Mouse (Mus musculus) myocyte (in vitro differentiated cells): ENCODE measurements around the gene Crebl2. TPM values are rescaled to one million over a fixed set of nuclear protein-coding genes. Genes with fewer than 3 reads are reported as not detected.

Experiments used
- H3K27me3 ChIP-seq: one replicate; pipeline ENCODE4 v1.6.1; 2011; ENCODE audit not compliant: control insufficient read depth, insufficient read depth, insufficient read length
- H3K36me3 ChIP-seq: one replicate; pipeline ENCODE4 v1.6.1; 2011; ENCODE audit not compliant: control insufficient read depth, insufficient read depth
- H3K4me2 ChIP-seq: one replicate; pipeline ENCODE4 v1.6.1; 2011; ENCODE audit warnings: low read depth, control low read depth
- H3K4me3 ChIP-seq: one replicate; pipeline ENCODE4 v1.5.1; 2011; ENCODE audit warnings: mild to moderate bottlenecking, control low read depth, moderate library complexity
- H3K79me2 ChIP-seq: one replicate; pipeline ENCODE4 v1.6.1; 2011; ENCODE audit not compliant: control insufficient read depth, insufficient read depth
- H3ac ChIP-seq: one replicate; pipeline ENCODE4 v1.6.1; 2011; ENCODE audit not compliant: control insufficient read depth, insufficient read length
- CEBPB ChIP-seq: IDR thresholded peaks from 2 replicates; pipeline ENCODE4 v1.6.1; 2011; ENCODE audit warnings: mild to moderate bottlenecking, moderate library complexity; ENCODE audit not compliant: poor library complexity, insufficient read depth, severe bottlenecking
- E2F4 ChIP-seq: IDR thresholded peaks from one replicate; pipeline ENCODE4 v1.6.1; 2011; ENCODE audit warnings: mild to moderate bottlenecking, control low read depth, moderate library complexity; ENCODE audit not compliant: insufficient read depth
- MAX ChIP-seq: IDR thresholded peaks from one replicate; pipeline ENCODE4 v1.6.1; 2011; ENCODE audit warnings: low read depth, mild to moderate bottlenecking, control low read depth
- MYOD1 ChIP-seq, 3 experiments: IDR thresholded peaks; one replicate each; pipeline ENCODE4 v1.6.1; 2011; ENCODE audit warnings: control low read depth in 2 of 3, low read depth in 2 of 3, mild to moderate bottlenecking in 2 of 3, moderate library complexity in 1 of 3; ENCODE audit not compliant: insufficient read length in 2 of 3, control insufficient read depth in 1 of 3
- MYOG ChIP-seq, 3 experiments: IDR thresholded peaks; one replicate each; pipeline ENCODE4 v1.6.1; 2011; ENCODE audit warnings: control low read depth in 2 of 3, low read depth in 2 of 3, mild to moderate bottlenecking in 2 of 3; ENCODE audit not compliant: insufficient read length in 2 of 3, control insufficient read depth in 1 of 3, insufficient read depth in 1 of 3
- POLR2A ChIP-seq: IDR thresholded peaks from one replicate; pipeline ENCODE4 v1.6.1; 2011; ENCODE audit warnings: low read depth, mild to moderate bottlenecking, control low read depth, moderate library complexity; ENCODE audit not compliant: insufficient read length
- POLR2AphosphoS2 ChIP-seq: IDR thresholded peaks from one replicate; pipeline ENCODE4 v1.6.1; 2011; ENCODE audit warnings: low read depth, control low read depth; ENCODE audit not compliant: insufficient read length
- REST ChIP-seq: IDR thresholded peaks from one replicate; pipeline ENCODE4 v1.6.1; 2011; ENCODE audit warnings: mild to moderate bottlenecking, control low read depth, moderate library complexity; ENCODE audit not compliant: insufficient read depth, insufficient read length
- SRF ChIP-seq: IDR thresholded peaks from one replicate; pipeline ENCODE4 v1.6.1; 2011; ENCODE audit warnings: low read depth; ENCODE audit not compliant: control insufficient read depth, insufficient read length
- TCF12 ChIP-seq: IDR thresholded peaks from one replicate; pipeline ENCODE4 v1.6.1; 2011; ENCODE audit warnings: mild to moderate bottlenecking, control low read depth; ENCODE audit not compliant: poor library complexity, insufficient read depth, severe bottlenecking
- TCF3 ChIP-seq: IDR thresholded peaks from one replicate; pipeline ENCODE4 v1.6.1; 2011; ENCODE audit warnings: low read depth, control low read depth; ENCODE audit not compliant: insufficient read length
- USF1 ChIP-seq: IDR thresholded peaks from one replicate; pipeline ENCODE4 v1.6.1; 2011; ENCODE audit warnings: low read depth, mild to moderate bottlenecking, control low read depth, moderate library complexity
- polyA plus RNA-seq: library from polyadenylated mRNA; unstranded; fragments of >200 nt; fragmentation: generic; extraction: Trizol; gene quantifications from one replicate; pipeline ENCODE4 v1.2.1, GENCODE M21; 2012; ENCODE audit warnings: missing spikeins

Crebl2 gene
- polyA plus RNA-seq, 1 experiment: 1.5 TPM

DNA sequence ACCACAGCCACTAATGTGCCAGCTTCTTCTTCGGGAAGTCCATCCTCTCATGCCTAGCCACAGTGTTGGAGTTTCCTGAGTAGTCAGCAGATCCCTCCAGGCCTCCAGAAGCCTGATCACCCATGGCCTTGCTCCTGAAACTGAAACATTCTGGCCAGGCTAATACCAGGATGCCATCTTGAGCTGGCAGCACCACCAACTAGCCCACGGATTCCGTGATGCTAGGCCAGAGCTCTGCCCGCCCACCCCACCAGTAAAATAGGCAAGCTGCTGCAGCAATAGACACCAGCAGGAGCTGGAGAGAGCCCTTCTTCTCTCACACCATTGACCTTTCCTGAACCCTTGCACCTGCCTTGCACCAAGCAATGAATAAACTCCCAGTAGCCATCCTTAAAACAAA is 17.6 kb downstream of the Crebl2 start:
- Histone ChIP-seq H3K4me2 (no peak overlapping the region), H3ac (no peak overlapping the region), H3K79me2 (no peaks in the 10 kb centered on the region), H3K4me3 (no peak overlapping the region), H3K36me3 (no peaks in the 10 kb centered on the region), H3K27me3 (no peaks in the 10 kb centered on the region)
- TF ChIP-seq TCF12 (no peak), REST (no peak), E2F4 (no peak), CEBPB (no peak), POLR2AphosphoS2 (no peak), USF1 (no peak), MYOG (IDR thresholded peaks at IDR 0.05; ENCODE audit: control insufficient read depth in 1 of 3, insufficient read depth in 1 of 3, insufficient read length in 2 of 3, low read depth in 2 of 3) (no peak), POLR2A (no peak), SRF (no peak), MYOD1 (IDR thresholded peaks at IDR 0.05; ENCODE audit: control insufficient read depth in 1 of 3, insufficient read length in 2 of 3, low read depth in 2 of 3) (no peak), TCF3 (no peak), MAX (no peak)

DNA sequence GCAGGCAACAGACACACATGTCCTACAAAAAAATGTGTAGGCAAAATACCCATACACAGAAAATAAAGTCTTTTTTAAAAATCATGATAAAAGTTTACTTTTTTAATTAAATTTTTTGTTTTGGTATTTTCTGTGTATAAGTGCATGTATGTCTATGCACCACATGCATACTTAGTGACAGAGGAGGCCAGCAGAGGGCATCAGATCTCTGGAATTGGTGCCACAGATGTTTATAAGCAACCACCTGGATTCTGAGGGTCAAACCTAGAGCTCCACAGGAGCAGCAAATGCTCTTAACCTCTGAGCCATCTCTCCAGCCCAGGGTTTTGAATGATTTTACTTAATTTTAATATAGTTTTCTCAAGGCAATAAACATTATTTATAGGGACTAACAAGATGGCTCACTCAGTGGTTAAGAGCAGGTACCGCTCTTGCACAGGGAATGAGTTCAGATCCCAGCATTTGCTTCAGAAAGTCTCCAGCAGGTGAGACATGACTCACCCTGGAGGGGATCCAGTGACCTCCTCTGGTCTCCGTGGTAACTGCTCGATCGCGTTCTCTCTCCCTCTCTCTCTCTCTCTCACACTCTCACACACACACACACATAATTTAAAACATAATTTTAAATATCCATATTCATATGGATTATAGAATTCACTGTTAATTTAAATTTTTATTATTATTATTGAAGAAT is 18.4 kb downstream of the Crebl2 start:
- no peaks in the 10 kb centered on the region for H3K27me3 ChIP-seq
- no peak for TF ChIP-seq USF1
- no peak for TF ChIP-seq POLR2AphosphoS2
- no peak for TF ChIP-seq TCF3
- no peak for TF ChIP-seq SRF
- no peak for TF ChIP-seq REST
- TF ChIP-seq CEBPB: no peak
- no peak for TF ChIP-seq MYOD1 (IDR thresholded peaks at IDR 0.05; ENCODE audit: control insufficient read depth in 1 of 3, insufficient read length in 2 of 3, low read depth in 2 of 3)
- TF ChIP-seq E2F4: no peak
- peak overlapping the region; percentile 9 for H3K4me3 ChIP-seq
- no peaks in the 10 kb centered on the region for H3K36me3 ChIP-seq
- peak overlapping the region; percentile 60 for H3K4me2 ChIP-seq
- H3ac ChIP-seq: no peak overlapping the region
- no peaks in the 10 kb centered on the region for H3K79me2 ChIP-seq

DNA sequence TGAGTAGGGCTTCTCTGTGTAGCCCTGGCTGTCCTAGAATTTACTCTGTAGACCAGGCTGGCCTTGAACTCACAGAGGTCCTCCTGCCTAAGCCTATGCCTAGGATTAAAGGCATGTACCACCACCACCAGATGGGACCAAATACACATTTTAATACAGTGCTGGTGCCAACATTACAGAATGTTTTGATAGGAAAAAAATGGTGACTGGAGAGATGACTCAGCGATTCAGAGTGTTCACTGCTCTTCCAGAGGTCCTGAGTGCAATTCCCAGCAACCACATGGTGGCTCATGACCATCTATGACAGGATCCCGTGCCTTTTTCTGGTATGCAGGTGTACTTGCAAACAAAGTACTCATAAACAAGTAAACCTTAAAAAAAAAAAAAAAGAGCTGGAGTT is 19.5 kb downstream of the Crebl2 start:
- Histone ChIP-seq H3K27me3 (no peaks in the 10 kb centered on the region), H3K4me3 (peak overlapping the region; percentile 9), H3K36me3 (no peaks in the 10 kb centered on the region), H3K4me2 (peak overlapping the region; percentile 60), H3ac (no peak overlapping the region), H3K79me2 (no peaks in the 10 kb centered on the region)
- TF ChIP-seq TCF12: no peak
- TF ChIP-seq SRF: no peak
- no peak for TF ChIP-seq USF1
- no peak for TF ChIP-seq TCF3
- no peak for TF ChIP-seq CEBPB
- no peak for TF ChIP-seq MYOG (IDR thresholded peaks at IDR 0.05; ENCODE audit: control insufficient read depth in 1 of 3, insufficient read depth in 1 of 3, insufficient read length in 2 of 3, low read depth in 2 of 3)
- TF ChIP-seq E2F4: no peak
- no peak for TF ChIP-seq MAX
- TF ChIP-seq POLR2AphosphoS2: no peak
- TF ChIP-seq MYOD1 (IDR thresholded peaks at IDR 0.05; ENCODE audit: control insufficient read depth in 1 of 3, insufficient read length in 2 of 3, low read depth in 2 of 3): no peak

DNA sequence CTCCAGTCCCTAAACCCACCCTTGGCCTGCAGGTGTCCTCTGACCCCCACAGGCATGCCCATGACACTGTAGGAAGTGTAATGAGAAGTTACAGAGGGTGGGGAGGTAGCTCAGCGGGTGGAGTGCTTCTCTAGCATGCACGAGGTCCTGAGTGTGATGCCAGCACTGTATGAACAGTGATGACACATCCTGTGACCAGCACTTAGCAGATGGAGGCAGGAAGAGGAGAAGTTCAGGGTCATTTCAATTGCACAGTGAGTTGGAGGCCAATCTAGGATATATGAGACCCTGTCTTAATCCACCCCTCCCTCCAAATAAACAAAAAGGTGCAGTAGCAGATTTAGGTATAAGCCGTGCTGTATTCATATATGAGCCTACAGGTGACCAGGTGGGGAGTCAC is 20.0 kb downstream of the Crebl2 start:
- Histone ChIP-seq H3K27me3 (no peaks in the 10 kb centered on the region), H3K4me3 (peak overlapping the region; percentile 9), H3K79me2 (no peaks in the 10 kb centered on the region), H3K36me3 (no peaks in the 10 kb centered on the region), H3ac (no peak overlapping the region), H3K4me2 (no peak overlapping the region)
- TF ChIP-seq CEBPB (no peak), MYOG (IDR thresholded peaks at IDR 0.05; ENCODE audit: control insufficient read depth in 1 of 3, insufficient read depth in 1 of 3, insufficient read length in 2 of 3, low read depth in 2 of 3) (no peak), TCF3 (no peak), SRF (no peak), POLR2A (no peak), POLR2AphosphoS2 (no peak), E2F4 (no peak), TCF12 (no peak)

DNA sequence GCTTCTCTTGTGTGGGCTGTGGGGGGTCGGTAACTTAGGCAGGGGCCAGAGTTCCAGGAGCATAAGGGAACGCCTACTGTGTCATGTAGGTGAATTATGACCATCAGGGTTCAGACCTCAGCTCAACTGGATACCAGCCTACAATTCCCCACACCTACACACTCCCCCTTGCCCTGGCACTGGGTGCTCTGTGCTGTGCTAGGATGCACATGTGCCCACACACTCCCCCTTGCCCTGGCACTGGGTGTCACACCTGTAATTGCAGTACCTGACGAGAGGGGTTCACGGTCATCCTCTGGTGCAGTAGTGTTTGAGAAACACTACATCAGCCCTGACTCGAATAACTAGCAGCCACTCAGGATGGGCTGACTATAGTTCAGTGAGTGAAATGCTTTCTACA is 24.8 kb downstream of the Crebl2 start:
- Histone ChIP-seq H3K4me2 (no peak overlapping the region), H3K36me3 (no peaks in the 10 kb centered on the region), H3ac (no peak overlapping the region), H3K4me3 (no peak overlapping the region), H3K27me3 (no peaks in the 10 kb centered on the region), H3K79me2 (no peaks in the 10 kb centered on the region)
- no peak for TF ChIP-seq USF1
- TF ChIP-seq TCF3: no peak
- no peak for TF ChIP-seq MAX
- TF ChIP-seq MYOG (IDR thresholded peaks at IDR 0.05; ENCODE audit: control insufficient read depth in 1 of 3, insufficient read depth in 1 of 3, insufficient read length in 2 of 3, low read depth in 2 of 3): no peak
- TF ChIP-seq TCF12: no peak
- no peak for TF ChIP-seq REST
- no peak for TF ChIP-seq POLR2AphosphoS2
- TF ChIP-seq SRF: no peak
- no peak for TF ChIP-seq MYOD1 (IDR thresholded peaks at IDR 0.05; ENCODE audit: control insufficient read depth in 1 of 3, insufficient read length in 2 of 3, low read depth in 2 of 3)
- TF ChIP-seq E2F4: no peak
- TF ChIP-seq POLR2A: no peak
- TF ChIP-seq CEBPB: no peak
